Mouse (Mus musculus): ENCODE data around the gene Pphln1. TPM values are rescaled to one million over a fixed set of nuclear protein-coding genes. Genes with fewer than 3 reads are reported as not detected.

Gene Pphln1
- total RNA-seq, 1 experiment from 2014 or later: 52.8 TPM

GRCm38 (mm10) chr15:93489597-93489996 lies 91.4 kb downstream of the Pphln1 start:
- no peak for ATAC-seq (replicated peaks; ENCODE audit: low read depth, poor library complexity, severe bottlenecking)

- ATAC-seq (replicated peaks; ENCODE audit: low read depth, poor library complexity, severe bottlenecking): no peak
Measured at GRCm38 (mm10) chr15:93494700-93495099, 96.5 kb downstream of the Pphln1 start.

- ATAC-seq (replicated peaks; ENCODE audit: low read depth, poor library complexity, severe bottlenecking): no peak
Measured at GRCm38 (mm10) chr15:93499866-93500265, 101.7 kb downstream of the Pphln1 start.

GRCm38 (mm10) chr15:93502703-93503102 lies 104.6 kb downstream of the Pphln1 start:
- no peak for ATAC-seq (replicated peaks; ENCODE audit: low read depth, poor library complexity, severe bottlenecking)

GRCm38 (mm10) chr15:93503201-93503745 lies 105.1 kb downstream of the Pphln1 start:
- no peak for ATAC-seq (replicated peaks; ENCODE audit: low read depth, poor library complexity, severe bottlenecking)

- no peak for ATAC-seq (replicated peaks; ENCODE audit: low read depth, poor library complexity, severe bottlenecking)
Measured at GRCm38 (mm10) chr15:93504808-93505207, 106.7 kb downstream of the Pphln1 start.

GRCm38 (mm10) chr15:93510690-93511336 lies 112.7 kb downstream of the Pphln1 start:
- ATAC-seq (replicated peaks; ENCODE audit: low read depth, poor library complexity, severe bottlenecking): no peak

- ATAC-seq (replicated peaks; ENCODE audit: low read depth, poor library complexity, severe bottlenecking): no peak
Measured at GRCm38 (mm10) chr15:93512437-93512836, 114.3 kb downstream of the Pphln1 start.

GRCm38 (mm10) chr15:93513939-93514341 lies 115.8 kb downstream of the Pphln1 start:
- ATAC-seq (replicated peaks; ENCODE audit: low read depth, poor library complexity, severe bottlenecking): peak; percentile 43

GRCm38 (mm10) chr15:93515316-93515715 lies 117.2 kb downstream of the Pphln1 start:
- no peak for ATAC-seq (replicated peaks; ENCODE audit: low read depth, poor library complexity, severe bottlenecking)

GRCm38 (mm10) chr15:93517022-93517565 lies 118.9 kb downstream of the Pphln1 start:
- no peak for ATAC-seq (replicated peaks; ENCODE audit: low read depth, poor library complexity, severe bottlenecking)

GRCm38 (mm10) chr15:93518143-93518902 lies 120.2 kb downstream of the Pphln1 start:
- 0 out of 2 replicates have a peak, but pooled peaks have one; percentile 23 for ATAC-seq (replicated peaks; ENCODE audit: low read depth, poor library complexity, severe bottlenecking)

GRCm38 (mm10) chr15:93518941-93519835 lies 121.0 kb downstream of the Pphln1 start:
- peak; percentile 72 for ATAC-seq (replicated peaks; ENCODE audit: low read depth, poor library complexity, severe bottlenecking)

GRCm38 (mm10) chr15:93519836-93520826 lies 122.0 kb downstream of the Pphln1 start:
- no peak for ATAC-seq (replicated peaks; ENCODE audit: low read depth, poor library complexity, severe bottlenecking)

- no peak for ATAC-seq (replicated peaks; ENCODE audit: low read depth, poor library complexity, severe bottlenecking)
Measured at GRCm38 (mm10) chr15:93521088-93521786, 123.1 kb downstream of the Pphln1 start.

GRCm38 (mm10) chr15:93521787-93522180 lies 123.6 kb downstream of the Pphln1 start:
- no peak for ATAC-seq (replicated peaks; ENCODE audit: low read depth, poor library complexity, severe bottlenecking)

GRCm38 (mm10) chr15:93525305-93525917 lies 127.3 kb downstream of the Pphln1 start:
- peak; percentile 76 for ATAC-seq (replicated peaks; ENCODE audit: low read depth, poor library complexity, severe bottlenecking)
